Mouse (Mus musculus): ENCODE results near the gene Bmp4.

Bmp4 gene

GRCm38 (mm10) chr14:46390249-46390775 is at the start of gene Bmp4:
Bmp4 (minus strand) TSS chr14:46390669.
- DNase-seq: no peak

- no peak for DNase-seq
Measured at GRCm38 (mm10) chr14:46439461-46440048, 49.1 kb upstream of the Bmp4 start.

- no peak for DNase-seq
Measured at GRCm38 (mm10) chr14:46436471-46437090, 46.1 kb upstream of the Bmp4 start.

- no peak for DNase-seq
Measured at GRCm38 (mm10) chr14:46430231-46430630, 39.8 kb upstream of the Bmp4 start.

GRCm38 (mm10) chr14:46427251-46427650 is 36.8 kb upstream of the Bmp4 start:
- no peak for DNase-seq

GRCm38 (mm10) chr14:46421823-46422222 is 31.4 kb upstream of the Bmp4 start:
- no peak for DNase-seq

GRCm38 (mm10) chr14:46419269-46419668 is 28.8 kb upstream of the Bmp4 start:
- DNase-seq: no peak

GRCm38 (mm10) chr14:46418371-46419097 is 28.1 kb upstream of the Bmp4 start:
- no peak for DNase-seq

GRCm38 (mm10) chr14:46412497-46413000 is 22.1 kb upstream of the Bmp4 start:
- DNase-seq: no peak

- no peak for DNase-seq
Measured at GRCm38 (mm10) chr14:46410557-46411120, 20.2 kb upstream of the Bmp4 start.

GRCm38 (mm10) chr14:46409016-46409415 is 18.5 kb upstream of the Bmp4 start:
- DNase-seq: no peak

- DNase-seq: no peak
Measured at GRCm38 (mm10) chr14:46408319-46408718, 17.9 kb upstream of the Bmp4 start.

- no peak for DNase-seq
Measured at GRCm38 (mm10) chr14:46399925-46400324, 9.5 kb upstream of the Bmp4 start.

- no peak for DNase-seq
Measured at GRCm38 (mm10) chr14:46398091-46398695, 7.7 kb upstream of the Bmp4 start.

- DNase-seq: no peak
Measured at GRCm38 (mm10) chr14:46391621-46392170, 1.2 kb upstream of the Bmp4 start.

- no peak for DNase-seq
Measured at GRCm38 (mm10) chr14:46389438-46390248, 826 bp downstream of the Bmp4 start.

- no peak for DNase-seq
Measured at GRCm38 (mm10) chr14:46388636-46389035, 1.8 kb downstream of the Bmp4 start.

GRCm38 (mm10) chr14:46387821-46388481 is 2.5 kb downstream of the Bmp4 start:
- no peak for DNase-seq

- DNase-seq: no peak
Measured at GRCm38 (mm10) chr14:46387357-46387671, 3.2 kb downstream of the Bmp4 start.

- no peak for DNase-seq
Measured at GRCm38 (mm10) chr14:46386478-46387356, 3.8 kb downstream of the Bmp4 start.

All from right cerebral cortex, postnatal 25 days (tissue).